Mouse (Mus musculus) neural tube, embryonic 15.5 days (tissue): ENCODE data around the gene Gabrb2. TPM values are rescaled to one million over a fixed set of nuclear protein-coding genes. Genes with fewer than 3 reads are reported as not detected.

ENCODE experiments used
- ATAC-seq: fragments of 200-750 bp; cut with Nextera tagmentation; 2 replicates; pipeline ENCODE4 v1.8.0; 2017; ENCODE audit warnings: mild to moderate bottlenecking, moderate TSS enrichment, moderate library complexity; ENCODE audit not compliant: low FRiP score
- H3K27ac ChIP-seq: fragments of 300-500 bp; sonication (generic); replicated peaks from 2 replicates; pipeline ENCODE4 v1.5.1; 2015; ENCODE audit warnings: mild to moderate bottlenecking, inconsistent platforms
- H3K27me3 ChIP-seq: fragments of 300-500 bp; sonication (generic); replicated peaks from 2 replicates; pipeline ENCODE4 v1.6.1; 2015; ENCODE audit warnings: inconsistent platforms
- H3K36me3 ChIP-seq: fragments of 300-500 bp; sonication (generic); 2 replicates; pipeline ENCODE4 v1.6.1; 2015; ENCODE audit warnings: inconsistent platforms
- H3K4me1 ChIP-seq: fragments of 300-500 bp; sonication (generic); 2 replicates; pipeline ENCODE4 v1.6.1; 2015; ENCODE audit warnings: inconsistent platforms
- H3K4me2 ChIP-seq: fragments of 300-500 bp; sonication (generic); 2 replicates; pipeline ENCODE4 v1.6.1; 2015; ENCODE audit warnings: inconsistent platforms, mild to moderate bottlenecking, moderate library complexity
- H3K4me3 ChIP-seq: fragments of 300-500 bp; sonication (generic); replicated peaks from 2 replicates; pipeline ENCODE4 v1.5.1; 2015; ENCODE audit warnings: mild to moderate bottlenecking, inconsistent platforms
- H3K9ac ChIP-seq: fragments of 300-500 bp; sonication (generic); replicated peaks from 2 replicates; pipeline ENCODE4 v1.6.1; 2015; ENCODE audit warnings: mild to moderate bottlenecking, inconsistent platforms
- H3K9me3 ChIP-seq: fragments of 300-500 bp; sonication (generic); replicated peaks from 2 replicates; pipeline ENCODE4 v1.6.1; 2016; ENCODE audit warnings: inconsistent platforms
- WGBS: fragments of 180-500 bp; shearing (Covaris S2); methylation state at CpG from one replicate; pipeline ENCODE4 v1.1.7; 2015; ENCODE audit warnings: mixed read lengths; 5-methylcytosine and 5-hydroxymethylcytosine counted together
- polyA plus RNA-seq: library from polyadenylated mRNA; unstranded; fragments of >200 nt; fragmentation: Nextera tagmentation; extraction: Ambion mirVana; gene quantifications from 2 replicates; pipeline ENCODE4 v1.2.1, GENCODE M21; 2015

Gabrb2 gene
- polyA plus RNA-seq, 1 experiment from 2014 or later = 15.3 TPM

DNA sequence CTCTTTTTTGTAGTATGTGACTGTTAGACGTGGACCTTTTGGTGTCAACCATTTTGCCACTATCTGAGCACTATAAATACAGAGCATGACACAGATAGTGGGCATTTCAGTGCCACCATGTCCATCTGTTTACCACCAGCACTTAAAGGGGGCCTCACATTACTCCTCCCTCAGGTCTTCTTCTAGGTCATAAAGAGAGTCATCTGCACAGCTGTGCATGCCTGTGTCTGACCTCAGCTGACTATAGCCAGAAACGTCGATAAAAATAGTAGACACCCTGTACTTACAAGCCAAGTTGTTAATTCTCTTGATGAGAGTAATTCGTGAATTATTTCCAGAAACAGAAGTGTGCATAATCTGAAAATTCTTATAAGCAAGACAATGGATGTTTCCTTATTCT is 29.4 kb downstream of the Gabrb2 start:
- no peaks in the 10 kb centered on the region for H3K27me3 ChIP-seq
- no peaks in the 10 kb centered on the region for H3K4me1 ChIP-seq
- no peak overlapping the region for H3K4me2 ChIP-seq
- no peaks in the 10 kb centered on the region for H3K36me3 ChIP-seq
- H3K9me3 ChIP-seq = no peaks in the 10 kb centered on the region
- ATAC-seq = no peak
- H3K27ac ChIP-seq = no peak overlapping the region
- 76% methylated on average over 4 of the region's 4 CpGs for WGBS
- no peak overlapping the region for H3K4me3 ChIP-seq
- H3K9ac ChIP-seq = no peak overlapping the region

DNA sequence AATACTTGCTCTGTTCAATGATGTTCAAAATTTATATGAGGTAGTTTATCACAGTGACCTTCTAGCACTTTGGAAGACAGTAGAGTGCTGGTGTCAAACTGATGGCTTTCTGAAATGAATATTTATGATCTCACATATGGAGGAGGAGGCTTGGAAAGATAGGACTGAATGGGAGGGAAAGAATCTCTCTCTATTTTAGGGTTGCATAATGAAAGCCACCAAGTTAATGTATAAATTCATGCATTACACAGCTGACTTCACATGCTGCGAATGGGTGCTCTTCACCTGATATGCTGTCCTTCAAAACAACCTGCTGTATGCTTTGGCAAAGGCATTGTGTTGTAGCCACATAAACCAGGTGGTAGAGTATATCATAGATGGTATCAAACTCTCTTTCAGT is 44.6 kb downstream of the Gabrb2 start:
- no peak overlapping the region for H3K27ac ChIP-seq
- no peak overlapping the region for H3K4me2 ChIP-seq
- H3K36me3 ChIP-seq = no peaks in the 10 kb centered on the region
- no peaks in the 10 kb centered on the region for H3K27me3 ChIP-seq
- H3K9ac ChIP-seq = no peak overlapping the region
- no peak overlapping the region for H3K4me3 ChIP-seq
- no peaks in the 10 kb centered on the region for H3K9me3 ChIP-seq
- WGBS = 76% methylated on average over 1 of the region's 1 CpGs
- H3K4me1 ChIP-seq = no peaks in the 10 kb centered on the region
- no peak for ATAC-seq

DNA sequence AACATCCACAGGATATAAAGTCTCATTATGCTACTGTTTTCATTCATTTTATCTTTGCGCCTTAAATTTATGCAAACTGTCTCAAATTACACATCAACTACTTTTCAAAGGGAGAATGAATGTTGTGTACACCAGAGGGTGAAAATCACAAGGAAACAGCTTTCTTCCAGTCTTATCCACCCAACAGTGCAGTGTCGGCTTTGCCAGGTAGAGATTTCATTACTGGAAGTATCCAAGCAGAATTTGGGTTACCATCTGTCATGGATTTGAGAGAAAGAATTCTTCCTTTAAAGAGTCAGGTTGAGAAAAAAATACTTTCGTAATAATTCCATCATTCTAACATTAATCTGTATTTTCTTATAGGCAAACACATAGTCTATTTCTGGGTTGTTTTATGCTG is 48.8 kb downstream of the Gabrb2 start:
- H3K4me2 ChIP-seq = no peak overlapping the region
- H3K9me3 ChIP-seq = no peaks in the 10 kb centered on the region
- 90% methylated on average over 3 of the region's 3 CpGs for WGBS
- no peak overlapping the region for H3K4me3 ChIP-seq
- no peak overlapping the region for H3K9ac ChIP-seq
- H3K27me3 ChIP-seq = no peaks in the 10 kb centered on the region
- no peak overlapping the region for H3K27ac ChIP-seq
- ATAC-seq = no peak
- no peaks in the 10 kb centered on the region for H3K36me3 ChIP-seq
- H3K4me1 ChIP-seq = no peaks in the 10 kb centered on the region

DNA sequence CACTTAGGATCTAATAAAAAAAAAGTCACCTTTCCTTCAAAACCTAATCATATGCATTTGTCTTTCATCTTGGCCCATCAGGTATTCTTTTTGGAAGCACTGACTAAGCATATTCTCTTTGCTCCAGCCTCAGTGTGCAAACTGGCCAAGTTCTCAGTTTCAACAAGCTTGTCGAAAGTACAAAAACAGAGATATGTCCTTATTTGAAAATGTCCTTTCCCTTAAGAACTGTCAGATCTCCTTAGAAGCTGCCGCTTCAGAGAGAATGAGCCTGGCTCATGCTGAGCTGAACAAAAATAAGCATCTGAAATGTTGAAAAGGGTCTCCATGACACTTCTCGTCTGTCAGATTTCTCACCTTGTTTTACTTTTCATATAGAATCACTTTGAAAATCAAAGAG is 55.0 kb downstream of the Gabrb2 start:
- Histone ChIP-seq H3K27ac (no peak overlapping the region), H3K9ac (no peak overlapping the region), H3K27me3 (no peaks in the 10 kb centered on the region), H3K4me2 (no peak overlapping the region), H3K4me3 (no peak overlapping the region), H3K4me1 (no peaks in the 10 kb centered on the region), H3K9me3 (no peaks in the 10 kb centered on the region), H3K36me3 (no peaks in the 10 kb centered on the region)
- WGBS = 86% methylated on average over 3 of the region's 3 CpGs
- no peak for ATAC-seq

DNA sequence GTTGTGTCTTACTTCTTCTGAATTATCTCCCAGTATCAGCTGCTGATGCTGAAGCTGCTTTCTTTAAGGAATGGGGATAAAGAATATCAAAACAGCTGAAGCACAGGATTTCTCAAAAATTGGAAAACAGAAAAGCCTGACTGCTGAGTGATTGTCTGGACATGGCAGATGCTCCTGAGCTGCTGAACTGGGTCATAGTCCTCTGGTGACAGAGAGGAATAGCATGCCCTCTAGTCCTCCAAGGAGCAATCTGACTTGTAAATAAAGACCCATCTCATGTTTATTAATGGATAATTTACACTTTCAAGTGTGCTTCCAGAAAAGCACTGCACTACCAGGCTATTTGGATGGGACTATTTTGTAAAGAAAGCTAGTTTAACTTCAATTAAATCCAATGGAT is 68.1 kb downstream of the Gabrb2 start:
- no peaks in the 10 kb centered on the region for H3K9me3 ChIP-seq
- ATAC-seq = no peak
- no peak overlapping the region for H3K4me3 ChIP-seq
- H3K9ac ChIP-seq = no peak overlapping the region
- no peaks in the 10 kb centered on the region for H3K36me3 ChIP-seq
- H3K4me1 ChIP-seq = no peaks in the 10 kb centered on the region
- H3K27ac ChIP-seq = no peak overlapping the region
- H3K27me3 ChIP-seq = no peaks in the 10 kb centered on the region
- H3K4me2 ChIP-seq = no peak overlapping the region

DNA sequence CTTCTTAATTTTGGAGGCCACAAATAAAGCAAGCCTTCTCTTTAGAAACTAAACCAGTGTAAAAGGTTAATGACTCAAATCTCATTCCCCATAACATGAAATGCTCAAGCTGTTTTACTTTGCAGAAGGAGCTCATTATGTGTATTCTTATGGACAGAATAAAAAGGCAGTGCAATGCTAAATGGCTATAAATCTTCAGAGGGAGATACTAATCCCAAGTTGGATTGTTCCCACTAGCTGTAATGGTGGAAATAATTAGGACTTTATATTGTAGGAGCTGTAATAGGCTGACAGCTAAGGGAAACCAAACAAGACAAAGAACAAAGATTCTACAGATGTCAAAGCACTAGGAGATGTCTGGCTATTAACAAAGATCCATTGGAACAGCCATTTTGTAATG is 81.6 kb downstream of the Gabrb2 start:
- no peak overlapping the region for H3K4me3 ChIP-seq
- H3K4me2 ChIP-seq = no peak overlapping the region
- no peak overlapping the region for H3K9ac ChIP-seq
- H3K27ac ChIP-seq = no peak overlapping the region
- no peaks in the 10 kb centered on the region for H3K4me1 ChIP-seq
- ATAC-seq = no peak
- H3K36me3 ChIP-seq = no peaks in the 10 kb centered on the region
- H3K27me3 ChIP-seq = no peaks in the 10 kb centered on the region
- H3K9me3 ChIP-seq = no peaks in the 10 kb centered on the region

DNA sequence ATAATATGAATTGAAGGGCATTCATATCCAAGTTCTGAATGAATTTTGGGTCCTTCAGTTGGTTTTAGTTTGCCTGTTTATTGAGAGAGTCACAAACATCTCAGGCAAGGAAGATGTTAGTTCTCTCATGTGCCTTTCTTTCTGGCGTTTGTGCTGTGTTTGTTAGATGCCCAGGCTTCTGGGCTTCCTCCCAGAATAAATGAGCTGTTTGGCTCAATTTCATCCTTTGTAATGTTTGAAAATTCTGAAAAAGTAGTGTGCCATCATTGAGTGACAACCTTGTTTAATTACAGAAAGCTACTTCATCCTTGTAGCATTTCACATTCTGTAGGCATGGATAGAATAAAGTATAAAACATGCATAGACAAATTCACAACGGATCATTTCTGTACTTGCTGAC is 85.9 kb downstream of the Gabrb2 start:
- H3K36me3 ChIP-seq = no peaks in the 10 kb centered on the region
- no peaks in the 10 kb centered on the region for H3K27me3 ChIP-seq
- H3K27ac ChIP-seq = no peak overlapping the region
- WGBS = 94% methylated on average over 2 of the region's 2 CpGs
- H3K4me2 ChIP-seq = no peak overlapping the region
- no peak for ATAC-seq
- no peaks in the 10 kb centered on the region for H3K9me3 ChIP-seq
- no peak overlapping the region for H3K4me3 ChIP-seq
- H3K4me1 ChIP-seq = no peaks in the 10 kb centered on the region
- no peak overlapping the region for H3K9ac ChIP-seq

DNA sequence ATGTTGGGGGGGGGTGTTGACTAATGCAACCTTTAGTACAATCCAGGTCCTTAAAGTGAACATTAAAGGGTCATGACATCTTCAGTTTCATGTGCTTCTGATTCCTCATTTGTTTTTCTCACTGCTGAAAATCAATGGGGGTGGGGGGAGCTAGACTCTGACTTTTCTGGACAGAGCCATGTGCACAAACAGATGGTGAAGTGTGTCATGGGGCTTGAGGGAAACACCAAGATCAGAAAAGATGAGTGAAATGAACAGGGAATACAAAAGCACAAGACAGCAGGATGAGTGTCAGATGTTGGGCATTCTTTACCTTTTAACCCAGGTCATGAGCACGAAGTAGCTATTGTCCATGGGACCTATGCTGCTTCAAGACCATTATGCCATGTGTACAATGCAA is 86.4 kb downstream of the Gabrb2 start:
- WGBS = 84% methylated on average over 1 of the region's 1 CpGs
- H3K36me3 ChIP-seq = no peaks in the 10 kb centered on the region
- no peak overlapping the region for H3K4me3 ChIP-seq
- H3K9me3 ChIP-seq = no peaks in the 10 kb centered on the region
- no peak overlapping the region for H3K27ac ChIP-seq
- no peak overlapping the region for H3K4me2 ChIP-seq
- H3K4me1 ChIP-seq = no peaks in the 10 kb centered on the region
- H3K27me3 ChIP-seq = no peaks in the 10 kb centered on the region
- ATAC-seq = no peak
- H3K9ac ChIP-seq = no peak overlapping the region

DNA sequence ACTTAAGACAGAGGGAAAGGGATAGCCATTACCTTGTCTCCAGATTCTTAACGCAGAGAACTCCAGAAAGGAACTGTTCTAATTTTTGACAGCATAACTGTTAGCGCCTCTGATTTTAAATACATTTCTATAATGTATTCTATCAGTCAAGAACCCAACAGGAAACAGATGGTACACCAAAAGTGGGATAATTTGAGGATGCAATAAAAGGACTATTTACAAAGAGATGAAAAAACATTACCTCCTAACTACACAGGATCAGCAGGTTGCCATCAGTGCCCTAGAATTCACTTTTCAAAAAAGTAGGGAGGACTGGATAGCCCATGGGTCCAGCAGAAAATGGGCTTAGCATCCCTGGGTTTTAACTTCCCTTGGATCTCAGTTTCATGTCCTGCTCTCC is 102.4 kb downstream of the Gabrb2 start:
- no peaks in the 10 kb centered on the region for H3K36me3 ChIP-seq
- H3K9me3 ChIP-seq = no peaks in the 10 kb centered on the region
- no peak for ATAC-seq
- H3K4me3 ChIP-seq = no peak overlapping the region
- 84% methylated on average over 2 of the region's 2 CpGs for WGBS
- no peak overlapping the region for H3K27ac ChIP-seq
- H3K9ac ChIP-seq = no peak overlapping the region
- H3K4me1 ChIP-seq = no peaks in the 10 kb centered on the region
- H3K27me3 ChIP-seq = no peaks in the 10 kb centered on the region
- no peak overlapping the region for H3K4me2 ChIP-seq

DNA sequence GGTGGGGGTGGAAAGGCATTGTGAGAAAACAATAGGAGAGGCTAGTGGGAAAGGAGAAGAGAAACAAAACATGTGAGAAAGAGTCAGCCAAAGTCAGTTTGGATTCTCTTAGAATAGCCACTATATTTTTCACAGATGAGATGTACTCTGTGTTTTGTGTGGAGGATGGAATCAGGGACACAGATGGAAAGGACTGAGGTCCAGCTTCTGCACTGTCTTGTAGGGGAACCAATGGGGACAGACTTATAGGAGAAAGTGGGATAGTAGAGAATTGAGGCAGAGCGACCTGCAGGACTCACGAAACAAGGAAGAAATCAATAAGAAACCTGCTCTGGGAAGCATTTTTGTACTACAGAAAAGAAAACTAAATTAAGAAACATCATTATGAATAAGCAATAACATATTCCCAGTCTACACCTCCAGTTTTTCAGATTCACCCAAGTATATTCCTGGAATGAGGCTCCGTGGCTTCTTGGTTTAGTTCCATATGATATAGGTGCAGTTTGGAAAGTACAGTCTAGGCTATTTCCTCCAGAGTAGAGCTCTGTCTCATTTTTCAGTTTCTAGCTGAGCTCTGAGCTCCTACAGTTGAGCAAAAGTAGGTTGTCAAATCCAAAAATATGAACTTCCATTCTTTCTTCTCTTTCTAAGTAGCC is 108.8 kb downstream of the Gabrb2 start:
- Histone ChIP-seq H3K27ac (no peak overlapping the region), H3K4me1 (no peaks in the 10 kb centered on the region), H3K27me3 (no peaks in the 10 kb centered on the region), H3K36me3 (no peaks in the 10 kb centered on the region), H3K4me2 (no peak overlapping the region), H3K9me3 (no peaks in the 10 kb centered on the region), H3K9ac (no peak overlapping the region), H3K4me3 (no peak overlapping the region)
- WGBS = 98% methylated on average over 3 of the region's 3 CpGs
- ATAC-seq = no peak

DNA sequence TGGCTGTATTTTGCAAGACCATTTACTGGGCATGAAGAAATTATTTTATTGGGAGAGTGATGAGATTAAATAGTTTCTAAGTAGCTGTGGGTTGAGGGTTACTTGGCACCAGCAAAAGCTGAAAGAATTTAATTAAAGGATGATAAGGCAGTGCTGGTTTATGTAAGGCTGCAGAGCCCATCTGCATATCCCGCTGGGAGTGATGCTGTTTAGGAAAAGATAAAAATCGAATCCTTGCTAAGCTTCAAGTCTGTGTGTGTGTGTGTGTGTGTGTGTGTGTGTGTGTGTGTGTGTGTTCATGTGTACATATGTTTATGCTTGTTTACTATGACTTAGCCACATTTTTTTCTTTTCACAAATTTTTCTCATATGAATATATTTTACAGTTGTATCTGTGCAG is 113.0 kb downstream of the Gabrb2 start:
- Histone ChIP-seq H3K27me3 (no peaks in the 10 kb centered on the region), H3K4me1 (no peaks in the 10 kb centered on the region), H3K27ac (no peak overlapping the region), H3K9ac (no peak overlapping the region), H3K36me3 (no peaks in the 10 kb centered on the region), H3K4me3 (no peak overlapping the region), H3K4me2 (no peak overlapping the region), H3K9me3 (no peaks in the 10 kb centered on the region)
- 0 out of 2 replicates have a peak, but pooled peaks have one; percentile 38 for ATAC-seq
- 42% methylated on average over 2 of the region's 2 CpGs for whole genome bisulfite sequencing

DNA sequence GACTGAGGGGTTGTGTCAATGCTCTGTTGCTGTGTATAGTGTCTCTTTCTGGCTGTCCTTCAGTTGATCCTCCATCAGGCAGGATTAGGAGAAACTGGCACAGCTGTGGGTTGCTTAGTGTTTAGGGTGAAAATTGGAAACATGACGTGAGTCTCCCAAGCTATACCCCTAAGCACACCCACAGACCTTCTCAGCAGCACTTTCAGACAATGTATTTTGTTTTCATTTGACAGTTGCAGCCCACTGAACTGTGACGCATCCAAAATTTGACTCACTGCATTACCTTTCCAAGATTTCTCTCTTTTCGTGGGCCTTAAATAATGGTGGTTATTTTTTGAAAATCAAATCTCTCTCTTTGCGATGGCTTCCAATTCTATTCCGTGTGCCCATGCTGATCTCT is 115.7 kb downstream of the Gabrb2 start:
- Histone ChIP-seq H3K4me2 (no peak overlapping the region), H3K4me1 (no peaks in the 10 kb centered on the region), H3K9ac (no peak overlapping the region), H3K36me3 (no peaks in the 10 kb centered on the region), H3K27ac (no peak overlapping the region), H3K4me3 (no peak overlapping the region), H3K27me3 (no peaks in the 10 kb centered on the region), H3K9me3 (no peaks in the 10 kb centered on the region)
- 83% methylated on average over 5 of the region's 5 CpGs for WGBS
- no peak for ATAC-seq

DNA sequence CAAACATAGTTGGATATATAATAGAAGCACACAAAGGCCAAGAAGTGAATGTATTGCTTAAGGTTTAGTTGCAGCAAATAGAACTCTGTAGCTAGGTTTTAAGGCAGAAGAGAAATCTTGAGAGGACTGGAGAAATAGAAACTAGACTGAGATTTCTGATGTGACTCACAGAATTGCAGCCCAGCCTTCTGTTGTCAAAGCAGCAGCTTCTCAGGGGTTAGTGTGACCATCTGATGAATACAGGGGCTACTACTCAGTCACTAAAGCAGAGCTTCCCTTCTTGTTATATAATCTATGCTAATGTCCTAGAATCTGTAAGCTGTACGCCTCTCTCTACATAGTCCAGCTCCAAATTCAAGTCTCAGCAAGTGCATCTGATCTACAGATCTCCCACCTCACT is 116.3 kb downstream of the Gabrb2 start:
- Histone ChIP-seq H3K4me3 (no peak overlapping the region), H3K9me3 (no peaks in the 10 kb centered on the region), H3K36me3 (no peaks in the 10 kb centered on the region), H3K27me3 (no peaks in the 10 kb centered on the region), H3K4me1 (no peaks in the 10 kb centered on the region), H3K27ac (no peak overlapping the region), H3K4me2 (no peak overlapping the region), H3K9ac (no peak overlapping the region)
- no peak for ATAC-seq
- 89% methylated on average over 1 of the region's 1 CpGs for WGBS
